Mouse (Mus musculus) cerebellum, adult 11-12 months (tissue): Measurements from ENCODE around the gene Mknk1.

ENCODE experiments used
- DNase-seq: peaks from one replicate; pipeline ENCODE4 v3.0.0; 2022

Gene Mknk1

DNA sequence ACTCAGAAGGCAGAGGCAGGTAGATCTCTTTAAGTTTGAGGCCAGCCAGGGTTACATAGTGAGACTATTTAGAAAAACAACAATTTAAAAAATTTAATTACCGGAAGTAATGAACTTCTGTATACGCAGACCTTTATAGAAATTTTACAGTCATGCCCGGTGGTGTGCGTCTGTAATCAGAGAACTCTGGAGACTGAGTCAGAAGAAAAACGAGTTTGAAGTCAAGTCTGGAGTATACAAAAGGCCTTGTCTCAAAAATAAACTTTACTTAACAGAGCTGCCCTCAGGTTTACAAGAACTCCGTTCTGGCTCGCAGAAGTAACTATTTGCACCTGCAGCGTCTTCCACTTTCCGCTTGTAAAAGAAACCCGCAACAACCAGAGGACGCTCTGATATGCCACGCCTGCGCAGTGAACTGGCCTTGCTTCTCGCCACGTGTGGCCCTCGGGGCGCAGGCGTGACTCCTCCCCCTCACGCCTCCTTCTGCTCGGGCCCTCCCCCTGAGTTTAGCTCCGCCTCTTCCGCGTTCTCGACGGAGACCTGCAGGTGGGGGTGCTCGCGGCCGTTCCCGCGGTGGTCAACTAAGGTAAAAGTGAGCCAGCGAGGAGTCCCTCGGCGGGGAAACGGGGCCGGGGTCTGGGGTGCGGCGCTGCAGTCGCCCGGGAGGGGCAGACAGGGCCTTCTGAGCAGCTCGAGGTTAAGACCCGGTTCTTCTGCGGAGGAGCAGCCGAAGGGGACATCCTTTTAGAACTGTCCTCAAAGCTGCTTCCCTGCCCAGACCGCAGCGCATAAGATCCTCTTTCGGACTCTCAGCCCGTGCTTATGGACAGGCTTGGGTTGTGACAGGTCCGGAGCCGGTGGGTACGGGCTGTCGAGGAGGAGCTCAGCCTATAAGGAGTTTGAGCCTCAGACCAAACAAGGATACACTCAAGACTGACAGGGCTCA, at the start of gene Mknk1:
TSS of gene Mknk1 (plus strand) at position 503 of the 946 bp plus-strand sequence.
- peak; percentile 92 for DNase-seq

DNA sequence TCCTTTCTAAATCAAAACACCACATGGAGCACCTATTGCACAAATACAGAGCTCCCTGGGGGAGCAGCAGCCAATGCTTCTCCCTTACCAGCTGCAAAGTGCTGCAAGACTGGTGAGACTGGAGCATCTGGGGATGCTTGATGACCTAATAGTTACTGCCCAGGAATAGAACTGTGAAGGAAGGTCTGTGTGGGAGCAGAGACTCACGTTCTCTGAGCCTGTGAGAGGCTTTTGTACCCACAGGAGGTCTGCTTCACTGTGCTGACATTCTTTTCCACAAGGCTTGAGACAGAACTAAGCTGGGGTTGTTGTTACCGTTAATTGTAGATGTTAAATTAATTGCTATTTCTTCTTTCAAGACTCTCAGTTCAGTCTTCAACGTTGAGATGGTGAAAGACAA, 48.1 kb upstream of the Mknk1 start:
- no peak for DNase-seq

DNA sequence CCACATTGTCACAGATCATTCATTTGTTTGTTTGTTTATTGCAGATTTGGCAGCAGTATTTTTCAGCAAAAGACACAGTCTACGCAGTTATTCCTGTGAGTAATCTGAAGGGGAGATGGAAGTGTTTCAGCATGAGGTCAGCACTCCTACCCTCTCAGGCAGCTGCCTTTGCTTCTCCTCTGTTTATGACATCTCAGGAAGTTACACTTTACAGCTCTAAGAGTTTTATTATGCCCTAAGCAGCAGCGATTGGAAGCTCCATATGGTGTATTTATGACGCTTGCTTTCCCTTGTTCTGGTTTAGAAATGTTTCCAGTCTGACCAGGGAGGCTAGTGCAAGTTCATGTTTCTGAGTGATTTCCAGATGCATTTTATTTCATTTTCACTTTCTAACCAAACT, 43.6 kb upstream of the Mknk1 start:
- no peak for DNase-seq

DNA sequence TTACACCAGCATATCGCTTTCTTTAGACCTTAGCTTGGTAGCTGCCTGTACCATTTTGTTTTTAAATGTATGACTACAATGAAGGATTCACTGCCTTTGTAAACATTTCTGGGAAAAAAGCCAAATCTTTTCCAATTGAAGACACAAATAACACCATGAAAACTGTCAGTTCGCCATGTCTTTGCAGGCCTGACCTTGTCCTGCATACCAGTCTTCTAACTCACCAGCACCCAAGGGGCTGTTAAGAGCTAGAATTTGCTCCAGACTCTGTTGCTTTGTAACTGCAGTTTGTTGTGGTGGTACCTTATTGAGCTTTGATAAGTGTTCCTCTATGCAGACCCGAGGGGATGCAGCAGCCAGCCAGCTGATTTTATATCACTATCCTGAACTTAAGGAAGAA, 39.0 kb upstream of the Mknk1 start:
- DNase-seq = no peak

DNA sequence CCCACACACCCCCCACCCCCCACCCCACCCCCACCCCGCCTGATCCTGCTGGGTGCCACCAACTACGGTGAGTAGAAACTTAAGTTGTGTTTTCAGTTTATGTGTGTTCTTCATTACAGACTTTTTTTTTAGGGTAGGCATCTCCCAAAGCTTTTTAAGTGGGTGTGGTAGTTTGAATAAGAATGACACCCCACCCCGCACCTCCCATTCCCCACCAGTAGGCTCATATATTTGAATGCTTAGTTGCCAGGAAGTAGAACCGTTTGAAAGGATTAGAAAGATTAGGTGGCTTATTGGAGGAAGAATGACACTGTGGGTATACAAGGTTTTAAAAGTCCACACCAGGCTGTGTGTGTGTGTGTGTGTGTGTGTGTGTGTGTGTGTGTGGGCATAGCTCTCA, 26.7 kb upstream of the Mknk1 start:
- DNase-seq = no peak

DNA sequence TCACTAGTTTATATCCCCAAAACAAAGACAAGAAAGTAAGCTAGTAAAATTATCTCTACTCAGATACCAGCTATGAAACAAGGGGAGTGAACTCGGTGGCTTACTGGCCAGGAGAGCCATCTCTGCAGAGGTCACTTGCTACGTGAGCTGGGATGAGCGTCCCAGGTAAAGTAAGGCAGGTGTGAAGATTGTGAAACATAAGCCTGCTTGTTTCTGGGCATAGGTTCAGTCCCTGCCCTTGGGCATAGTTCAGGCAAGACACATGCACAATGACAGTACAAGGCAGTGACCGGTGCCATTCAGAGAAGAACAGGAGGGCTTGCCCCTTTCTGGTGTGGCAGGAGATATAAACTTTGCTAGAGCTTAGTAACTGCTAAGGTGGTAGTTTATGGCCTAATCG, 23.4 kb upstream of the Mknk1 start:
- no peak for DNase-seq

DNA sequence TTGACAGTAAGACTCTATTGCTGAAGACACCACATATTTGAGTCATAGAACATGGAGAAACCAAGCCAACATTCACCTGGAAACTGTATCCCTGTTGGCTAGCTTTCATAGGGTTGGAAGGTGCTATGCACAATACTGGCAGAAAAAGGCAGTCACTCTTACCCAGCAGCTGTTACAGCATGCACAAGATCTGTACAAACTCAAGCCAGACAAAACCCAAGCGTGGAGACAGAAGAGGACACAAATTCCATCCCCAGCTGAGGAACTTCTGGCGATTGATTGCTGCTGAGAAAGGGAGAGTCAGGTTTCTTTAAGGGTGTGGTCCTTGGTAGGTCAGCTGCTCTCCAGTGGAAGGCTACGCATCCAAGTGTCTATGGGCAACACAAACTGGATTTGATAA, 18.8 kb upstream of the Mknk1 start:
- no peak for DNase-seq

DNA sequence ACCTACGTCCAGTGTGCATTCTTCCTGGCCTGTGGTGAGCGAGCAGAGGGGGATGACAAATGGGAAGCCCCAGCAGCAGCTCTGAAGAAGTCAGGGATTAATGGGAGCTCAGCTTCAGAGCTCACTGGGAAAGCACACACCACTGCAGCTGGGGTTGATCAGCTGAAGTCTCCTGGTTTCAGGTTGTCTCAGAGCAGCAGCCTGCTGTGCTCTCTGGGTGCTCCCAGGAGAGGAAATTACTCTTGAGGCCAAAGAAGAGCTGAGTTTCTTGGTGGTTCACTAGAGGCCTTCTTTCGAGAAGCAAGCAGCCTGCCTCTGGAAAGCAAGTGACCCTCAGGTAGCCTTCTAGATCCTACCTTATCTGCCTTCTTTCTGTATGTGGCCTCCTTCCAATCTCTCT, 18.1 kb upstream of the Mknk1 start:
- DNase-seq = no peak

DNA sequence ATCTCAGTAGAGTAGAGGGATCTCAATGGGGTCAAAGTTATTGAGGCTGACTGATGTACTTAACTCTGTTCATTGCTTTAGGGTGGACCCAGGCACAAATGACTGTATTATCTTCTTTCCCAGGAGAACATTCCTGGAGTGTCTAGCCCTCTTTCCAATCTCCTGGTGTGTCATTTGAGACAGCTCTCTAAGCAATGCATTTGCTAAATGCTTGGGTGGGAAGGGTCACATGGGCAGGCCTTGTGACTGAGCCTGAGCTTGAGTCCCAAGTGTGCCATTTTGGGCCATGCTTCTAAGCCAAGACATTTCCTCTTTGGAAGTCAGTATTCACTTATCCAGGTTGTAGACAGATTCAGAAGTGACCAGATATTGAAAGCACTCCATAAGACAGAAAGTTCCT, 17.6 kb upstream of the Mknk1 start:
- no peak for DNase-seq

DNA sequence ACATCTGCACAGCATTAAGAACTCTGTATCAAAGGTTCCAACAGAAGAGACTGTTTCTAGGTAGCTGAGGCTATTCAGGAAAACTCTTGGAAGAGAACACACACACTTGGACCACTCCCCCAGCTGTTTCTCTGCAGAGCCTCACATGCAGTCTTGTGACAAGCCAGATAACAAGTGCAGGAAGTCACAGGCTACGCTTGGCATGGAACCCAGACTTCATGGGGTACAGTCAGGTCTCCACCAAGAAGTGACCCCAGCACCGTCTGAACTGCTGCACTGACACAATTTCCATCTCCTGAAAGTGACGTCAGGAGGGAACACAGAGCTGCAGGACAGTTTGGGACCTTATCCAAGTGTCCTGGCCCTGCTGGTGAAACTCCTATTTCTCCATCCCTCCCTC, 17.1 kb upstream of the Mknk1 start:
- DNase-seq = no peak

DNA sequence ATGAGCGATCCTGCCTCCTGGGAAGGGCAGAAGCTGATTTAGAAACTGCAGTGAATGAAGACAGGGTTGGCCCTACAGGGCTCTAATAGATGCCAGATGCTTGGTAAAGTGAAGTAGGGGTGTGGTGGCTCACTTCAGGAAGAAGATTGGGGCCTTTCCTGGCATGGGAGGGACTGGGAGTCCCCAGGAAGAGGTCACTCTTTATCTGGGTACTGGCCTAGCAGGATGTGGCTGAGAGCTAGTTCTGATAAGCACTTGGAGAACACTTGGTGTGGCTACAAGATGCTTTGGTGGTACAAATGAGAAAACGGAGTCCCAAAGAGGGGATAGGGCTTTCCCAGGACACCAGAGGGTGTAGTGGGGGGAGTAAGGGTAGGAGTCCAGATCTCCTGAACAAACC, 14.8 kb upstream of the Mknk1 start:
- no peak for DNase-seq

DNA sequence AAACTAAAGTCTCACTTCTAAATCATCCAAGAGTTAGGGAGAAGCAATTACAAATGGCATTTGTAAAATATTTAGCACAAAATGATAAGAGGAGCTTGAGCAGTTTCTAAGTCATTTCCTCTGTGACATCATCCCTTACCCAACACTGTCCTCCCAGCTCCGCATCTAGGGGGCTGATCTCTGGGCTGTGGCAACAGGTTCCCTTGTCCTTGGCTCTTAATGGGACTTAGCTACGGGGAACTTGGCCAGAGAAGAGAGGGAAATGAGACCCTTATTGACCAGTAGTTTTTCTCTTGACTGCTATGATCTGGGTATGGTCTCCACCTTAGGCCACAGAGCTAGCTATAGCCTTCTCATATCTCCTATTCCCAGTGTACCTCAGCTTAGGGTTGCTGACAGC, 13.7 kb upstream of the Mknk1 start:
- no peak for DNase-seq

DNA sequence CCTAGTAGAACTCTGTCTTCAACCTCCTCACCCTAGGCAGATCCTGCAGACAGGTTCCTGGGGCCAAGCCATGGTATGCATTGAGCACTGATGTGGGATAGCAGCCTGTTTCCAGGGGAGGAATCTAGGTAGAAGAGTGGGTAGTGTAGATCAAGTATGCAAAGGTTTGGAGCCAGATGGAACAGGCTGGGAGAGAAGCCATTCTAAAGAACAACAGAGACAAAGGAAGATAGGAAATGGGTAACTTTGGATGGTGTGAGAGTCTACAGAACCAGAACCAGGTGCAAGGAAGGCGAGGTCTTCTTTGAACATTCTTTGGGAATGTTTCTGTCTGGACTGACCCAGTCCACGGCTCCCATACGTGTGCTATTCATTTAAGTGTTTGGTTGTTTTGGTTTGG, 11.9 kb upstream of the Mknk1 start:
- DNase-seq = no peak

DNA sequence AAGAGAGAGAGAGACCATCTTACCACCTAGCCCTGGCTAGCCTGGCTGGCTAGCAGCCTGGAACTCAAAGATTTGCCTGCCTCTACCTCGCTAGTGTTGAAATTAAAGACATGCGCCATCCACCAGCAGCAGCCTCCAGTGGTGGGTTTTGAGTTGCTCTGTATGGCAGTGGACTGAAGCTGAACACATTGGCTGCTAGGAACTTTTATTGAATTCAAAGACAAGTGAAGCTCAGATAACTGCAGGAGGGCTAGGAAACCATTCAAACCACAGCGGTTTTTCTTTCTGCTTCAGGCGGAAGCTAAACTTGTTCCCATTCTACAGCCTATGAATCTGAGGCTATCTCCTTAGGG, 11.5 kb upstream of the Mknk1 start:
- DNase-seq = no peak

DNA sequence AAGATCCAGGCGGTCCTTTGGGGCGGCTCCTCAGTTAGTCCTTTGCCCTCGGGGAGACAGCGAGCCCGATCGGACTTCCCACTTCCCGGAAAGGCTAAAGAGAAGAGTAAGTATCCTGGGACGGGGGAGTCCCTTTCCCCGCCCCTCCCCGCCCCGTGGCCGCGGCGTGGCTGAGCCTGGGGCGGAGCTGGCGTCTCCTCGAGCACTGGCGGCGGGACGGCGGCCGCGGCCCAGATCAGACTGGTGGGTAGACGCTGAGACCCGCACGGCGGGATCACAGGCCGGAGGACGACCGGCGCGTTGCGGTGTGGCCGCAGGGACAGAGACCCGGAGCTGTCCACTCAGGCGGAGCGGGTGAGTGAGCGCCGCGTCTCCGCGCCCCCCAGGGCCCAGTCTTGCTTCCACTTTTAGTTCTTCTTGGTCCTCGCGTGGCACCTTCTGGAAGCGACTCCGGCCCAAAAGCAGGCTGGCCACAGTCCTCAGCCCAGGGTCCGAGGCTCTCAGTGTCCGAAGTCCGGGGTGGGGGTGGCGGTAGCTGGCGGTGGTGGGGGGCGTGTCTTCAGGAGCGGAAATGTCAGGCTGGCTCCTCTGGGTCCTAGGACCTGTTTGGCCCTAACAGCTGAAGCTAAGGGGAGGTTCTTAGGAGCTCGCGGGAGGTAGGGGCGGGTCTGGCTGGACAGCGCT, 11.0 kb upstream of the Mknk1 start, which contains the start of gene Mob3c:
TSS of gene Mob3c (plus strand) at position 205 of the 684 bp plus-strand sequence.
- DNase-seq = peak; percentile 62

DNA sequence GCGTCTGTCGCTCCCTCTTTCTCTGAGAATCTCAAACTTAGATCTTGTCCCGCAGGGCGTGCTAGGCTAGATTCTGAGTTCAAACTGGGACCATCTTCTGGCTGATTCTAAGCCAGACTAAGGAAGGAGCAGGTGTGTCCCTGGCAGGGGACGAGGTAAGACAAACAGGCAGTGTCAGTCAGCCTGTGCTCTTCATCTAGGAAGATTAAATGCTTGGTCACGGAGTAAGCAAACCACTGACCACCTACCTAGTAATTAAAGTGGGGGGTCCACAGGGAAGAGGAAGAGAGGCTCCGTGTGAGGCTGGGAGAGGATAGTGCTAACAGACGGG, 10.5 kb upstream of the Mknk1 start:
- DNase-seq = no peak

DNA sequence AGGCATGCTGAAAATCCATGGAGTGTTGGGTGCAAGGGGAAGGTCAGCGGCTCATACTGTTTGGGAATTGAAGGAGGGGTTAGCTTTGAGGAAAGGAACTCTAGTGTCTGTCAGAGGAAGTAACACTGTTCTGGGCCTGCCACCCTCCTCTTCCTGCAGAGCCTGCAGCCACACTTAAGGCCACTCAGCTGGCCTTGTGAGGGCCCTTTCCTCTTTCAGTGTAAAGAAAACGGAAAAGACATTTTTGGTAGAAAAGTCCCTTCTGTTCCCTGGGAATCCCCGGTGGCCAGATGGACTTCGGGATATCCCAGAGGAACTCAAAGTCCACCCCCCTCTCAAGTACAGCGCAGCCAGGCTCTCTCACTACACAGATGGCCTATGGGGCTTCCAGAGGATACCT, 8.5 kb upstream of the Mknk1 start:
- no peak for DNase-seq

DNA sequence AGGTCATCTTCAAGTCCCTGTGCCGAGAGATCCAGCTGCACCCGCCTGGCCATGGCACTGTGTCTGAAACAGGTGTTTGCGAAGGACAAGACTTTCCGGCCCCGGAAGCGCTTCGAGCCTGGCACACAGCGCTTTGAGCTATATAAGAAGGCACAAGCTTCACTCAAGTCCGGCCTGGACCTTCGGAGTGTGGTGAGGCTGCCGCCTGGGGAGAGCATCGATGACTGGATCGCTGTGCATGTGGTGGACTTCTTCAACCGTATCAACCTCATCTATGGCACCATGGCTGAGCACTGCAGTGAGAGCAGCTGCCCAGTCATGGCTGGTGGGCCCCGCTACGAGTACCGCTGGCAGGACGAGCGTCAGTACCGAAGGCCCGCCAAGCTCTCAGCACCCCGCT, 7.8 kb upstream of the Mknk1 start:
- no peak for DNase-seq

DNA sequence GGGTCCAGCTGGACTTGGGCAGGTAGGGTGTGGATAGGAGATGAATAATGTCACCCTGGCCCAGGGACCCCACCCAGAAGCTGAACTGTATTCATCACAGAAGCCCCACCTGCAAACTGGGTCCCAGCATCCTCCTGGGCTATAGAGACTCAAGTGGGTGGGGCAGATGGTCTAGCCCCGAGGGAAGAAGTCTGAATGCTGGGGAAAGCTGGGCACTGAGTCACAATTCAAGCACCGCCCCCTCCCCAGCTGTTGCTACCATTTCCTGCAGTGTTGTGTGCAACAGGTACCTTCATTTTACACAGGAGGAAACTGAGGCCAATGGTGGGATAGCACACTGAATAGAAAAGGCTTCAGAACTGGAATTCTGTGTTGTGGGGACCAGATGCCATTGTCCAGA, 7.0 kb upstream of the Mknk1 start:
- DNase-seq = no peak

DNA sequence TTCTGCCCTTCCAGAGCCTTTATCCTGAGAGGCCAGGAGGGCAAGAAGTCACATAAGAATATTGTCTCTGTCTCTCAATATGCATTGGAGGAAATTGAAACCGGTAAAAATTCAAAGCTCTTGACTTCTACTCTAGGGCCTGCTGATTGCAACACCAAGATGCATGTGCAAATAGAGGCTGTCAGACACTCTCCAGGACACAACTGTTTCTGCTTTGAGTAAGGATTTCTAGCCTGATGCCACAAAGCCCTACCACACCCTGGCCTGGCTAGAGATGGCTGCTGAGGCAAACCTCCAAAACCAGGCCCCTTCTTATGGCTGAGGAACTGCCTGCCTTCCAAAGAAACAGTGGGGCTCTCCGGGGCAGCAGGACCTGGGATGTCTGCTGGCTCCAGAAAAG, 3.4 kb upstream of the Mknk1 start:
- DNase-seq = no peak

DNA sequence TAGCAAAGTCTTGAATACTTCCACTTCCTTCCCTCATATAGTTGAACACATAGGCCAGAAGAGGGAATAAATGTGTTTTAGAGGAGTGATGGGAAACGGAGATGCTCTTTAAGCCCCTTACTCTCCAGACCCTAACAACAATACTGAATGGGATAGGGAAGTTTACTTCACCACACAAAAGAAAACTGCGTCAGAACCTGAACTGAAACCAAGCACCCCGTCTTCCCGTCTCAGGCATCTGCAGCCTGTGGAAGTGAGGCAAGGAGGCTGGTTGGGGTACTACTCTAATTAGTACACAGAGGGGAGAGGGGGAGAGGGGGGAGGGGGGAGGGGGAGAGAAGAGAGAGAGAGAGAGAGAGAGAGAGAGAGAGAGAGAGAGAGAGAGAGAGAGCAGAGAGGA, 802 bp upstream of the Mknk1 start:
- no peak for DNase-seq

DNA sequence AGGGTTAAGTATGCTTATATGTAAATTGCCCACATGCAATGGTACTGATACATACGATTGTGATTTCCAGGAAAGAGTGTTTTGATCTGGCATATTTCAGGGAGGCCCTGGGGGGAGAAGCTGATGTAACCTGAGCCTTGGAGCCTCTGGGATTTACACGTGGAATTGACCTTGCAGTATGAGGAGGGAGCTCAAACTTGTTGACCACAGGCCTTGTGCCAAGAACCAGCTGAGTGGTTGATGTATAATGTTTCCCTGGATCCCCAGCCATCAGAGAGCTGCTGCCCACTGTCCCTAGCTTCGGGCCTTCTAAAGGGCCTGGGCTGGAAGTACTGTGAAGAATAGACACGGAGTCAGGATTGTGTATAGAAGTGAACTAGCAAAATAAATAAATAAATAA, 958 bp downstream of the Mknk1 start:
- peak; percentile 37 for DNase-seq

DNA sequence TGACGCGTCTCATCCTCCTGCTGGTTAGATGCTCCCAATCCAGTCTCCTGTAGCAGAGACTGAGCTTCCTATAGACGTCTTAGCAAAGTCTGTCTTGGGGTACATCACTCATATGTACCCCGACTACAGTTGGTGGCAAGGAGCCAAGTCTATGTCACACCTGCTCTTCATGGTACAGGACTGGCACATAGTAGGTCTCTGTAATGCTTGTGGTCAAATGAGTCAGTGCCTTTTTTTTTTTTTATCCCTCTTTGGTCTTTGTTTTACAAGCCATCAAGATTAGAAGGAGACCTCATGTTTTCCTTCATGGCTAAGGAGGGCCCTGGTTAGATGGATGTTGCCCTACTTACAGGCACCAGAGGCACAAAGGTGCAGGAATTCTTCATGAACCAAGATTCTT, 1.8 kb downstream of the Mknk1 start:
- no peak for DNase-seq

DNA sequence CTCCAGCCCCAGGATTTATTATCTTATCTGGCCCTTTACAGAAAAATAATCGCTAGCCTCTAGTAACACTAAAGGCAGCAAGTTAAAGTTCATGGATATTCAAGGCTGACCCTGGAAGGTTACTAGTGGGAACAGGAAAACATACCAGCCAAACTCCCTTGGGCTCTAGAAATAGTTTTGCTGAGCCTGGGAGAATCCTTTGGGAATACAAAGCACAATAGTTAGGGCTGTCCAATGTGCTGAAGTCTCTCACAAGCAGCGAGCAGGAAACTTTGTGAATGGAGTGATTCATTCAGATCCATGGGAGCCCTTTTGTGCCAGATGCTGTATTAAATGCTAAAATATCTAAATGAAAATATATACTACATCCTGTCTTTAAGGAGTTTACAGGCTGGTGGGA, 7.7 kb downstream of the Mknk1 start:
- no peak for DNase-seq

DNA sequence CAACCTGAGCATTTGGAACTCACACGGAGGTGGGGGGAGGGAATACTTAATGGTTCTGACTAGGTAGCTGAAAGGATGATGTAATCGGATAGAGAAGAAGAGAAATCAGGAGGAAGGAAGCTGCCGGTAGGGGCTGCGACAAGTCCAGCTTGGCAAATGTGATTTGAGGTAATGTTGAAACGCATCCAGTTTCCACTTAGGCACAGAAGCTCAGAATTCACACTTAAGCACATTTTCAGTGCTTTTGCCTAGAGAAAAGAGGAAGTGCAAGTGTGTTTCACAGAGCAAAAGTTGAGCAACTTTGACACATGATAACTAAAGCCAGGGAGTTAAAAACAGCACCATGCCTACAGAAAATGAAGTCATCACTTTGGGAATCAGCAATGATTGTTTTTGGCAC, 8.4 kb downstream of the Mknk1 start:
- no peak for DNase-seq
